Mouse (Mus musculus): ENCODE data around the gene Cacng5. TPM values are rescaled to one million over a fixed set of nuclear protein-coding genes. Genes with fewer than 3 reads are reported as not detected.

Gene Cacng5
- total and polyA plus RNA-seq, 2 experiments from 2014 or later = 12.1 to 14.4 TPM

GRCm38 (mm10) chr11:107833351-107834040 lies 81.4 kb downstream of the Cacng5 start:
- Histone ChIP-seq H3K9ac (no peak overlapping the region), H3K27me3 (ENCODE audit: insufficient read depth, low read length) (no peaks in the 10 kb centered on the region), H3K9me3 (ENCODE audit: low read length) (no peaks in the 10 kb centered on the region), H3K27ac (ENCODE audit: low read depth, low read length) (no peak overlapping the region), H3K4me1 (ENCODE audit: insufficient read depth) (no peaks in the 10 kb centered on the region), H3K4me2 (ENCODE audit: low read depth) (no peak overlapping the region), H3K36me3 (ENCODE audit: insufficient read depth) (no peaks in the 10 kb centered on the region), H3K4me3 (ENCODE audit: low read depth, low read length) (no peak overlapping the region)
- DNase-seq = no peak
- WGBS = 59% methylated on average over 7 of the region's 7 CpGs
- no peak for ATAC-seq
- no peak for TF ChIP-seq CTCF (IDR thresholded peaks at IDR 0.05; ENCODE audit: low read depth)

Other genes starting within 250 kb of the Cacng5 start
- 1.4 and 2.1 TPM in 2 replicates for gene Cacng1, start 198.5 kb downstream of the Cacng5 start, total RNA-seq (2014; rRNA removed)
- gene Cacng1, start 198.5 kb downstream of the Cacng5 start, polyA plus RNA-seq (2015; fragmentation: Nextera tagmentation; extraction: Ambion mirVana) = 1.1 and 1.3 TPM in 2 replicates
- gene Cacng4, start 120.5 kb downstream of the Cacng5 start, total RNA-seq (2014; rRNA removed) = 80.9 and 91.7 TPM in 2 replicates
- 44.6 and 57.7 TPM in 2 replicates for gene Cacng4, start 120.5 kb downstream of the Cacng5 start, polyA plus RNA-seq (2015; fragmentation: Nextera tagmentation; extraction: Ambion mirVana)